9 mouse cellular contexts compared by ENCODE assay signal in the genomic region with DNA sequence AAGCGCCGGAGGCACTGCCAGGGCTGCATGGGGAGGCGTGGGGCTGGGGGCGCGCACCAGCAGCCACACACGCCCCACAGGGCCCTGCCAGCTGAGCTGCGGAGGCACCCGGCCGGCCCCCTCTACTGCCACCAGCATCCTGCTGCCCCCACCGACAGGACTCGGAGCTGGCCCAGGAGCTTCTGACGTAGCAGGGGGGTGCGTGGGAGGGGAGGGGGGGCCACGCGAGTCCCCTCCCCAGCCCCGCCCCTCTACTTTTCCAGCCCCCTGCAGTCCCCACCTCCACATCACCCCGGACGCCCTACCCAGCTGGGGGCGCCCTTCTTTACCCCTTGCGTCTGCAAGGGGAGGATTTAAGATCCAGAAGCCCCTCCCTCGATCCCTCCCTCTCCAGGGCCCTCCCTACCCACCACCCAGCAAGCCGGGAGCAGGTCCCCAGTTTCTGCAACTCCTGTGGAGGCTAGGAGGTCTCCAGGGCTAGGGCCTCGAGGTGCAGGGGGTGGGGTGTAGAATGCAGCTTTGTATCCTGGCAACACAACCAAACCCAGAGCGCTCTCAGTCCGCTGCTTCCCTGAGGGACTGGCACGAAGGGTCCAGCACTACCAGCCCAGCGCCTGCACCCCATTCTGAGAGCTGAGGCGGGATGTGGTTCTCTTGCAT. TPM values are rescaled to one million over a fixed set of nuclear protein-coding genes. Genes with fewer than 3 reads are reported as not detected.
A peak's percentile ranks its signal among the peaks of the same experiment; 100 is the strongest.
DNase-seq lines count a peak whose midpoint lies in the region; ATAC-seq and TF ChIP-seq lines count a peak whose summit lies in the region.
"Had no signal": no experiment of that assay in that cellular context is flagged by ENCODE, and none has a peak within 500 bp of the region (broad histone marks: within the 10 kb centered on the region; RNA-seq: fewer than 3 reads in every experiment).

No protein-coding gene starts in this region.

- no peak for DNase-seq in heart, embryonic 10.5 days (ENCODE audit: low spot score)
- no peak for DNase-seq in heart, postnatal 10 days
- peak; percentile 96 for DNase-seq in brain, adult 2 months (ENCODE audit: low read depth, low spot score)
- peak; percentile 80 to 81 for DNase-seq in left cerebral cortex, adult 9 months (ENCODE audit: low spot score in 2 of 2)
- DNase-seq in midbrain, postnatal 0 days (ENCODE audit: low spot score), result peak; percentile 62
- no peak for DNase-seq in spleen, postnatal 14 days (ENCODE audit: low spot score in 2 of 2)
- no peak for DNase-seq in urinary bladder, postnatal 10 days (ENCODE audit: low spot score)

- H3K9me3 ChIP-seq in heart, embryonic 10.5 days, result no peaks in the 10 kb centered on the region
- no peaks in the 10 kb centered on the region for H3K9me3 ChIP-seq in midbrain, postnatal 0 days (ENCODE audit: low read length)
- H3K9me3 ChIP-seq: G1E had no signal

- TF ChIP-seq CTCF in midbrain, postnatal 0 days (IDR thresholded peaks at IDR 0.05), result peak; percentile 55

- H3K36me3 ChIP-seq in heart, embryonic 10.5 days, result no peaks in the 10 kb centered on the region
- no peaks in the 10 kb centered on the region for H3K36me3 ChIP-seq in midbrain, postnatal 0 days (ENCODE audit: insufficient read depth, low read length)
- H3K36me3 ChIP-seq: G1E had no signal

- H3K27me3 ChIP-seq in heart, embryonic 10.5 days (ENCODE audit: insufficient read depth, poor library complexity, severe bottlenecking), result peaks cover 100% of the 10 kb centered on the region
- H3K27me3 ChIP-seq in midbrain, postnatal 0 days (ENCODE audit: insufficient read depth, low read length), result no peaks in the 10 kb centered on the region

- H3K4me3 ChIP-seq in heart, embryonic 10.5 days, result peak overlapping the region; percentile 82
- peak overlapping the region; percentile 66 for H3K4me3 ChIP-seq in midbrain, postnatal 0 days (ENCODE audit: low read depth, low read length)

- WGBS in heart, embryonic 10.5 days, result 2% methylated on average over 24 of the region's 28 CpGs
- 0% methylated on average over 18 of the region's 28 CpGs for WGBS in midbrain, postnatal 0 days

- peak overlapping the region; percentile 68 for H3K4me2 ChIP-seq in midbrain, postnatal 0 days (ENCODE audit: low read depth, low read length, poor library complexity, severe bottlenecking)

- H3K27ac ChIP-seq in heart, embryonic 10.5 days, result 0 out of 2 replicates have a peak overlapping the region, but pooled peaks have one; percentile 0
- peak overlapping the region; percentile 91 for H3K27ac ChIP-seq in midbrain, postnatal 0 days (ENCODE audit: low read depth, low read length)

- peak; percentile 31 for ATAC-seq in frontal cortex, adult (ENCODE audit: low TSS enrichment)
- peak; percentile 31 for ATAC-seq in midbrain, postnatal 0 days (ENCODE audit: low FRiP score)

- intact Hi-C loops in heart, postnatal 10 days (cut with DNase I), result no loop called here

- H3K9ac ChIP-seq in midbrain, postnatal 0 days (replicated peaks; ENCODE audit: low read length, poor library complexity, severe bottlenecking), result peak overlapping the region; percentile 97

- H3K4me1 ChIP-seq in heart, embryonic 10.5 days, result peaks cover 28% of the 10 kb centered on the region
- H3K4me1 ChIP-seq in midbrain, postnatal 0 days (ENCODE audit: insufficient read depth, low read length), result peaks cover 23% of the 10 kb centered on the region

RNA-seq across cellular contexts. Expression of gene Srcin1, which starts 2.0 kb away (rescaled TPM):
- polyA plus RNA-seq in heart, embryonic 10.5 days (2016; fragmentation: Nextera tagmentation; extraction: Ambion mirVana), result 0.05 and 0.14 TPM in 2 replicates
- total RNA-seq in heart, postnatal 10 days (2021), result under 1 TPM; 0.19 to 0.20 TPM
- total RNA-seq in midbrain, postnatal 0 days (2014; rRNA removed), result 95.0 and 100 TPM in 2 replicates
- polyA plus RNA-seq in midbrain, postnatal 0 days (2015; fragmentation: Nextera tagmentation; extraction: Ambion mirVana), result 13.1 and 14.0 TPM in 2 replicates

RNA-seq across cellular contexts. Expression of gene Epop, which starts 55.5 kb away (rescaled TPM):
- polyA plus RNA-seq in heart, embryonic 10.5 days (2016; fragmentation: Nextera tagmentation; extraction: Ambion mirVana), result 1.9 and 8.5 TPM in 2 replicates
- 1 to 10 TPM in 1 of 2 experiments, under 1 TPM in 1; 0.57 to 1.0 TPM for total RNA-seq in heart, postnatal 10 days (2021)
- total RNA-seq in midbrain, postnatal 0 days (2014; rRNA removed), result 5.0 and 8.4 TPM in 2 replicates
- 1.5 and 1.6 TPM in 2 replicates for polyA plus RNA-seq in midbrain, postnatal 0 days (2015; fragmentation: Nextera tagmentation; extraction: Ambion mirVana)

Comparison
In these comparisons a context has a peak if more than half of its experiments do, and no peak if none do; other contexts are left out.
1. DNase-seq: peak in brain, adult 2 months (single experiment), left cerebral cortex, adult 9 months (2 of 2) and midbrain, postnatal 0 days (single experiment); none in heart, embryonic 10.5 days (single experiment), heart, postnatal 10 days (0 of 2), spleen, postnatal 14 days (0 of 2) and urinary bladder, postnatal 10 days (single experiment).
2. RNA of gene Srcin1, which starts 2.0 kb away (total RNA-seq): 95.0 to 100 TPM in midbrain, postnatal 0 days; 0.19 to 0.20 TPM in heart, postnatal 10 days; every median in the first group is over 10 times any median in the second.